Mouse (Mus musculus) ES-Bruce4 (cell line): Measurements from ENCODE around the gene Col18a1.

ENCODE experiments used
- CTCF ChIP-seq: IDR thresholded peaks from one replicate; pipeline ENCODE4 v1.8.1; 2011; ENCODE audit warnings: low read depth, low read length
- EP300 ChIP-seq: IDR thresholded peaks from 2 replicates; pipeline ENCODE4 v1.6.1; 2011; ENCODE audit warnings: low read depth, low read length; ENCODE audit not compliant: insufficient read depth
- POLR2A ChIP-seq: IDR thresholded peaks from one replicate; pipeline ENCODE4 v1.8.1; 2011; ENCODE audit warnings: low read length; ENCODE audit not compliant: insufficient read depth

DNA sequence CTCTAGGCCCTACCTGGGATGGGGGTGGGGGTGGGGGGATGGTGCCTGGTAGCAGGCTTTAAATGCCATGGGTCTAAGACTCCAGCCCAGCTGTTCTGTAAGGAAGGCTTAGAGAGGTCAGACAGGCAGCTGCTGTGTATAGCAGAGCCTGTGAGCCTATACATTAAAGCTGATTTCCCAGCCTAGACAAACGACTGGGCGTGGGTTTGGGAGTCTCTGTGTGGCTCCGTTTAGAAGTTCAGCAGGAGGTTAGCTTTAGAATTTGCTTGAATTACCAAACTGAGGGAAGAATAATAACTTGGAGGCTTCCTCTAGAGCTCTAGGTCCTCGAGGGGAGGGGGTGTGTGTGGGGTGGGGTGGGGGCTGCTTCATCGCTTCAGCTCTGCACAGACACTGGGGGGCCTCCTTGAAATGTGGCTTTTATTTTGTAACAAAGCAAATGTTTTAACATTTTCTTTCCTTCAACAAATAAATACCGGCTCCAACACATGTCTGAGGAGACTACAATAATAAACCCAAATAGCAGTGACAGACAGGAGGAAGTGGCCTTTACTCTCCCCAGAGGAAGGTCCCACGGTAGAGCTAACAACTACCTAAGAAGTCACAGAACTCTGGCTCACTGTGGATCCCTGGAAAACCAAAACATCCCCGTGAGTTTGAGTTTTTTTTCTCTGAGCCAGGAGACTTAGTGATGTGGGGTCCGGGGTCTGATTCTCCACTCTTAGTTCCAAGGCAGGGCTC lies 31.3 kb upstream of the Col18a1 start:
- TF ChIP-seq CTCF (no peak), POLR2A (no peak), EP300 (peak; percentile 88)
